Mouse (Mus musculus) G1E (cell line): ENCODE measurements around the gene Slc6a5. TPM values are rescaled to one million over a fixed set of nuclear protein-coding genes. Genes with fewer than 3 reads are reported as not detected.
"Not testable (repeated sequence)": the region's sequence is repeated elsewhere in the genome, so short reads cannot be mapped to it uniquely, and the experiment has no call there.

ENCODE experiments used
- ATAC-seq: 2 replicates; pipeline ENCODE4 v1.8.0; 2016; ENCODE audit warnings: mild to moderate bottlenecking; ENCODE audit not compliant: insufficient number of reproducible peaks, poor library complexity, low FRiP score, severe bottlenecking; ENCODE audit errors: extremely low read depth
- DNase-seq: peaks from one replicate; pipeline ENCODE4 v3.0.0; 2012; ENCODE audit warnings: low spot score
- H3K27me3 ChIP-seq: 2 replicates; pipeline ENCODE4 v1.6.1; 2012; ENCODE audit warnings: mild to moderate bottlenecking, low read length, inconsistent platforms; ENCODE audit not compliant: insufficient read depth
- H3K36me3 ChIP-seq: replicated peaks from 2 replicates; pipeline ENCODE3; 2012; ENCODE audit warnings: mild to moderate bottlenecking, inconsistent platforms
- H3K4me1 ChIP-seq: 2 replicates; pipeline ENCODE4 v1.6.1; 2012; ENCODE audit warnings: low read depth, low read length, inconsistent platforms, mixed read lengths; ENCODE audit not compliant: insufficient read depth
- H3K4me3 ChIP-seq: 2 replicates; pipeline ENCODE4 v1.5.1; 2012; ENCODE audit warnings: low read depth, mild to moderate bottlenecking, inconsistent platforms, low read length, moderate library complexity, mixed read lengths
- H3K9me3 ChIP-seq: replicated peaks from 2 replicates; pipeline ENCODE4 v1.6.1; 2012; ENCODE audit warnings: inconsistent platforms
- CTCF ChIP-seq: IDR thresholded peaks from 2 replicates; pipeline ENCODE4 v1.5.1; 2012; ENCODE audit warnings: low read depth, low read length, inconsistent platforms, mixed read lengths
- GATA1 ChIP-seq: IDR thresholded peaks from 2 replicates; pipeline ENCODE4 v1.6.1; 2012; ENCODE audit warnings: borderline replicate concordance, low read length, inconsistent platforms, mixed read lengths
- GATA2 ChIP-seq: IDR thresholded peaks from 2 replicates; pipeline ENCODE4 v1.6.1; 2012; ENCODE audit warnings: low read depth, low read length, inconsistent platforms, borderline replicate concordance
- POLR2AphosphoS5 ChIP-seq: IDR thresholded peaks from 2 replicates; pipeline ENCODE4 v1.6.1; 2012; ENCODE audit warnings: low read depth, low read length, inconsistent platforms; ENCODE audit not compliant: insufficient replicate concordance
- TAL1 ChIP-seq: conservative IDR thresholded peaks from 2 replicates; pipeline ENCODE4 v1.6.1; 2012; ENCODE audit warnings: low read depth, low read length, inconsistent platforms, mixed read lengths
- polyA plus RNA-seq: library from polyadenylated mRNA; stranded (reverse); fragments of >175 nt; gene quantifications from 2 replicates; pipeline ENCODE4 v1.2.3, GENCODE M21; 2012
- total RNA-seq, 2 experiments: library from RNA; stranded (forward) in 1 of 2; stranded (reverse) in 1 of 2; fragments of 200-1000 nt in 1 of 2; fragments of >200 nt in 1 of 2; fragmentation: Nextera tagmentation in 1 of 2; gene quantifications; 2 replicates each; pipeline ENCODE4 v1.2.3; 2014 to 2017

The Slc6a5 gene
- total and polyA plus RNA-seq, 3 experiments: 0.11 TPM; not detected in 2

DNA sequence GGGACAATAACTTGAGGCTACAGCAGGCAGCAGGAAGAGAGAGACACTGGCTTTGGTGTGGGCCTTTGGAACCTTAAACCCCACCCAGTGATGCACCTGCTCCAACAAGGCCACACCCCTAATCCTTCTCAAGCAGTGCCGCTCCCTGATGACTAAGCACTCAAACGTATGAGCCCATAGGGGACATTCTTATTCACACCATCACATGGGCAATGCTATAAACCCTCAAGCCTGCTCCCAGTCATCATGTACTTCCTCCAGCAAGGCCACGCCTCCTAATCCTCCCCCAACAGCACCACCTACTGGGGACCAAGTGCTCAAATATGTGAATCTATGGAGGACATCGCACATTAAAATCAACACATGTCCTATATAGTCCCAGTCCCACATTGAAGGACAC, 9.5 kb downstream of the Slc6a5 start:
- TF ChIP-seq TAL1 (no peak), CTCF (no peak), POLR2AphosphoS5 (no peak), GATA2 (no peak), GATA1 (no peak)
- Histone ChIP-seq H3K9me3 (peaks cover 5% of the 10 kb centered on the region), H3K27me3 (peaks cover 9% of the 10 kb centered on the region; the same call in 1 of the 2 replicates), H3K36me3 (no peaks in the 10 kb centered on the region), H3K4me3 (no peak overlapping the region), H3K4me1 (peaks cover 8% of the 10 kb centered on the region)
- no peak for ATAC-seq
- no peak for DNase-seq

DNA sequence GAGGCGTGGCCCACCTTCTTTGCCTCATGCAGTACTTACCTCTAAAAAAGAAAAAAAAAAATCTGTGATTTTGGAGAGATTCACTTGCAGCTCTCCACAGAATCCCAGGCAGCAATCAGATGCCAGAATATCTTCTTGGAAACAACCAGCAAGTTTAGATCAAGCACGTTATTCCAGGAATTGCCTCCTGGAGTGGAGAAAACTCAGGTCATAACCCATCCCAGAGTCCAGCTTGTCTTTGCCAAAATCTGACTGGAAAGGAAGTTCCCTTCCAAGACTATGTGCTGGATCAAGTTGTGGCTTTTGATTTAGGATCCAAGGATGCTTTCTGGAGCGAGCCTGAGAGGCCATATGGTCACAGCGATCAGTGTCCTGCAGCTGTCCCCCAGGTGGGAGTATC, 10.8 kb downstream of the Slc6a5 start:
- peaks cover 5% of the 10 kb centered on the region for H3K9me3 ChIP-seq
- H3K27me3 ChIP-seq: peaks cover 10% of the 10 kb centered on the region; the same call in 1 of the 2 replicates
- ATAC-seq (no peak), DNase-seq (no peak)
- H3K4me3 ChIP-seq: no peak overlapping the region
- H3K36me3 ChIP-seq: no peaks in the 10 kb centered on the region
- H3K4me1 ChIP-seq: peaks cover 10% of the 10 kb centered on the region
- TF ChIP-seq CTCF: no peak

DNA sequence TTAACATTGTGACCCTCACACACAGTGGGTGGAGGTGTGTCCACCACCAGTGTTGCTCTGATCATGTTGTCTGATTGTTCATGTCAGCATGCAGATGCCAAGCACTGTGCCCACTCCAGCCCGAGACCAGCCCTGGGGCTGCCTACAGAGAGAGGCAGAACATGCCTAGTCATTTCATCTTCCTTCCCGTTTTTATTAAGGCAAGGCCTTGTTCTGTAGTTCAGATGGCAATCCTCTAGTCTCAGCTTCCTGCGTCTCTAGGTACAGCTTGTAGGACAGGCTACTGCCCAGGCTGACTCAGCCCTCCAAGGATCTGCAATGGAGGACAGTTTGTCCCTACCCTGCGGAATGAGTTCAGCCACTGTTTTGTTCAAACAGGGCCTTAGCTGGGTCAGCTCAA, 13.0 kb downstream of the Slc6a5 start:
- Histone ChIP-seq H3K36me3 (no peaks in the 10 kb centered on the region), H3K9me3 (peaks cover 5% of the 10 kb centered on the region), H3K27me3 (peaks cover 3% of the 10 kb centered on the region; the same call in 1 of the 2 replicates), H3K4me3 (no peak overlapping the region), H3K4me1 (peaks cover 10% of the 10 kb centered on the region)
- ATAC-seq (0 out of 2 replicates have a peak, but pooled peaks have one; percentile 29), DNase-seq (peak; percentile 3)
- no peak for TF ChIP-seq CTCF
- TF ChIP-seq GATA1: no peak
- no peak; the same call in 1 of the 2 replicates for TF ChIP-seq POLR2AphosphoS5
- no peak for TF ChIP-seq TAL1
- no peak for TF ChIP-seq GATA2

DNA sequence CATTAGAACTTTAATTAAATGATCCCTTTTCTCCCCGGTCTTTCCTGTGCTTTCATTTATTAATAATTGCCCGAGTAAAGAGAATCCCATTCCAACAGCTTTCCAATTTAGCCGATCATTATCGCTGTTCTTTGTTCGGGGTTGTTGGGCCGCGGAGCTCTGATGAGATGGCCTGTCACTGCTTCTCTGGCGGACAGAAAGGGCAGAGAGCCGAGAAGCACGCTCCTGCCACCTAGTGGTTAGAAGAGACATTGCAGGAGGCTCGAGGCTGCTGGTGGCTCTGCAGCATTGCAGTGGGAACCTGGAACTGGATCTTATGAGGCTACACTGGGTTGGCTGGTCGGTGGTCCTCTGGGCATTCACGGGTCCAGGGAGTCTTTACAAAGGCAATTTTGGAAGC, 13.4 kb downstream of the Slc6a5 start:
- TF ChIP-seq POLR2AphosphoS5: no peak
- peak; percentile 96 for TF ChIP-seq CTCF
- no peaks in the 10 kb centered on the region for H3K36me3 ChIP-seq
- H3K4me3 ChIP-seq: no peak overlapping the region
- peak; percentile 65 for DNase-seq
- H3K9me3 ChIP-seq: peaks cover 5% of the 10 kb centered on the region
- H3K4me1 ChIP-seq: peaks cover 10% of the 10 kb centered on the region
- peaks cover 3% of the 10 kb centered on the region; the same call in 1 of the 2 replicates for H3K27me3 ChIP-seq
- peak; percentile 83 for ATAC-seq

DNA sequence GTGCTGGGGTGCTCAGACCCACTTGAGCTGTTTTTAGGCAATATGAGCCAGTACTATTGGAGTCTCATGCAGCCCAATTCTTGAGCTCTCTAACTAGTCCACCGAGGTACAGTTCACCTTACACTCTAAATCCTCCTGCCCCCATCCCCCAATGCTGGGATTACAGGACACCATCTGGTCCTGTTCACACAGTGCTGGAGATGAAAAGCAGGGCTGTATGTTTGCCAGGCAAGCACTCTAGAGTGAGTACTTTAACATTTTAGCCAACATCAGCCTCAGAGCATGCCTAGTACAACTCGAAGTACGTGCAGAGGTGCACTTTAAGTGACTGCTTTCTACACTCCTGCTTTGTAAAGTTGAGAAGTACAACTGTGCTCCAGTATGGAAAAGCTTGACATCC, 18.6 kb downstream of the Slc6a5 start:
- peaks cover 3% of the 10 kb centered on the region; the same call in 1 of the 2 replicates for H3K27me3 ChIP-seq
- H3K4me3 ChIP-seq: no peak overlapping the region
- H3K36me3 ChIP-seq: no peaks in the 10 kb centered on the region
- H3K4me1 ChIP-seq: peaks cover 5% of the 10 kb centered on the region; the same call in 1 of the 2 replicates
- no peaks in the 10 kb centered on the region for H3K9me3 ChIP-seq
- ATAC-seq (no peak), DNase-seq (no peak)
- TF ChIP-seq TAL1 (no peak), CTCF (no peak), POLR2AphosphoS5 (no peak), GATA1 (no peak), GATA2 (no peak)

GRCm38 (mm10) chr7:49929999-49930398, 20.1 kb downstream of the Slc6a5 start:
- DNase-seq: no peak
- Histone ChIP-seq H3K27me3 (peaks cover 1% of the 10 kb centered on the region; the same call in 1 of the 2 replicates), H3K4me3 (no peak overlapping the region), H3K4me1 (no peaks in the 10 kb centered on the region), H3K36me3 (no peaks in the 10 kb centered on the region), H3K9me3 (no peaks in the 10 kb centered on the region)
- no peak for TF ChIP-seq CTCF
- no peak for TF ChIP-seq TAL1
- TF ChIP-seq GATA1: no peak
- no peak for TF ChIP-seq POLR2AphosphoS5
- ATAC-seq: no peak

DNA sequence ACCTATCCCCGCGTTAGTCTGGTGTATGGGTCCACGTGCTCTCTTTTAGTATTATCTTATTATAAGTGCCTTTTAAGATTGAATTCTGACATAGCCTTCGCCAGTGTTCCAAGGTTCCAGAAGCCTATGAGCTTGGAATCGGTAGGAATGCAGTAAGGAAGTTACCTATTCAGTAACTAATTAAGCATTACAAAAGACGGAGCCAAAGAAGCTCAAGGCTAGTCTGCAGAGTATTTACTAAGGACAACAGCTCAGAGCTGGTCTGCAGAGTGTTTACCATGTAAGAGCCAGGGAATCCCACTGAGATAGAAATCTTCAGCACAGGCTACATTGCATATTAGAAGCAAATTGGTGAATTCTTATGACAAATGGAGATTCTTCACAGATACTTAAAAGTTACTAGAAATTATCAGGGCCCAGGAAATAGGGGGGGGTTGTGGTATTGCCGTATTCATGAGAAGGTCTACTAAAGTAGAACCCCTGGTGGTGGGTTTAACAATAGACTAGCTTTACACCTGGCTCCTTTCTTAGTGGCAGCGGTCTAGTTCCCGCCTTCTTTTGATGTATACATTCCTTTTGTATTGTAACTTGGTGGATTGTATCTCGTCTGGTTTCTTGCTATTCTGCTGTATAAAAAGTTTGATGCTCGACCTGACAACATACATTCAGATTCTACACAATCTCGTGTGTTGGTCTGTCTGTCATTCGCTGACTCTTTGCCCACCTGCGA, 23.6 kb downstream of the Slc6a5 start:
- not testable (repeated sequence) for H3K9me3 ChIP-seq, H3K4me1 ChIP-seq, DNase-seq, H3K4me3 ChIP-seq, H3K36me3 ChIP-seq, ATAC-seq, H3K27me3 ChIP-seq
